Mouse (Mus musculus) hindbrain, embryonic 13.5 days (tissue): Measurements from ENCODE around the gene Cadm2. TPM values are rescaled to one million over a fixed set of nuclear protein-coding genes. Genes with fewer than 3 reads are reported as not detected.

Source experiments
- ATAC-seq: fragments of 200-750 bp; cut with Nextera tagmentation; 2 replicates; pipeline ENCODE4 v1.8.0; 2017; ENCODE audit warnings: moderate TSS enrichment; ENCODE audit not compliant: low FRiP score
- H3K27ac ChIP-seq: fragments of 300-500 bp; sonication (generic); 2 replicates; pipeline ENCODE4 v1.5.1; 2015; ENCODE audit warnings: inconsistent platforms, mild to moderate bottlenecking, moderate library complexity
- H3K27me3 ChIP-seq: fragments of 300-500 bp; sonication (generic); 2 replicates; pipeline ENCODE4 v1.6.1; 2015; ENCODE audit warnings: mild to moderate bottlenecking, inconsistent platforms
- H3K36me3 ChIP-seq: fragments of 300-500 bp; sonication (generic); 2 replicates; pipeline ENCODE4 v1.6.1; 2015; ENCODE audit warnings: mild to moderate bottlenecking, inconsistent platforms
- H3K4me1 ChIP-seq: fragments of 300-500 bp; sonication (generic); replicated peaks from 2 replicates; pipeline ENCODE4 v1.6.1; 2015; ENCODE audit warnings: inconsistent platforms
- H3K4me2 ChIP-seq: fragments of 300-500 bp; sonication (generic); 2 replicates; pipeline ENCODE4 v1.6.1; 2015; ENCODE audit warnings: inconsistent platforms, mild to moderate bottlenecking, moderate library complexity
- H3K4me3 ChIP-seq: fragments of 300-500 bp; sonication (generic); 2 replicates; pipeline ENCODE4 v1.5.1; 2015; ENCODE audit warnings: mild to moderate bottlenecking, inconsistent platforms
- H3K9ac ChIP-seq: fragments of 300-500 bp; sonication (generic); 2 replicates; pipeline ENCODE4 v1.6.1; 2015; ENCODE audit warnings: mild to moderate bottlenecking, inconsistent platforms
- H3K9me3 ChIP-seq: fragments of 300-500 bp; sonication (generic); 2 replicates; pipeline ENCODE4 v1.6.1; 2016; ENCODE audit warnings: inconsistent platforms
- WGBS: fragments of 180-500 bp; shearing (Covaris S2); methylation state at CpG from one replicate; pipeline ENCODE4 v1.1.7; 2015; 5-methylcytosine and 5-hydroxymethylcytosine counted together
- polyA plus RNA-seq: library from polyadenylated mRNA; unstranded; fragments of >200 nt; fragmentation: Nextera tagmentation; extraction: Ambion mirVana; gene quantifications from 2 replicates; pipeline ENCODE4 v1.2.1, GENCODE M21; 2015

The Cadm2 gene
- polyA plus RNA-seq, 1 experiment from 2014 or later: 31.4 TPM

DNA sequence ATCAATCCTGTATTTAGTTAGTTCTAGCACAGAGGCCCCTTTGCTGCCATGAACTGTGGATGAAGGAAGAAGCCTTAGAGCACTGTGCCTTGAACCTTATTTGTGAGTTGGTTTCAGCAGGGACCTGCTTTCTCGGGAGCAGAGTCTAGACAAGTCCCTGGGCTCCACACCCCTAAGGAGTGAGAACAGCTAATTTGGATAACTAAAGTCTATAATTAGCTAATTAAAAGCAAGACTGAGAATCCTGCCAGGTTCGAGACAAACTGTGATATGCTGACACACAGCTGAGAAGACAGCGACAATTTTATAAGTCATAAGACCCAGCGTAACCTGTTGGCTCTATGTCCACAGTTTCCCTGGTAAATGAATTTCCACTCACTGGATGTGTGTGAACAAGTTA is 184.4 kb downstream of the Cadm2 start:
- no peak for ATAC-seq
- H3K9me3 ChIP-seq: no peaks in the 10 kb centered on the region
- no peak overlapping the region for H3K4me2 ChIP-seq
- H3K27ac ChIP-seq: no peak overlapping the region
- WGBS: 82% methylated on average over 4 of the region's 4 CpGs
- no peak overlapping the region for H3K9ac ChIP-seq
- H3K4me3 ChIP-seq: no peak overlapping the region
- no peaks in the 10 kb centered on the region for H3K4me1 ChIP-seq
- H3K36me3 ChIP-seq: no peaks in the 10 kb centered on the region
- no peaks in the 10 kb centered on the region for H3K27me3 ChIP-seq

DNA sequence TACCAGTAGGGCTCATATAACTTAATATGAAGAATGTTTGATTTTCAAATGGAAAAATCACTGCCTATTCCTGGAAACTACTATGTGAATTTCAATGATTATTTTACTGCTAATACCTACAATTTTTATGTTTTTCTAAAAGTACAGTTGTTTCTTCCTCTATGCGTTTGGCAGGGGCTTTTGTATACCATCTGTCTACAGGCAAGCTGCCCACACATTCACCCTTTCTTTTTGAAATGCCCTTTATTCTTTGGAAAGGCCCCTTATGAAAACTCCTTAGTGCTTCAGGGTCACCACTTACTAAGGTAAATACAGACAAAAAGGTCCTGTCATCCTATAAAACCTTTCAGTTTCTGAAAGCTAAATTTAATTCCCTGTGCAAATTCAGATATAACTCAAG is 195.3 kb downstream of the Cadm2 start:
- Histone ChIP-seq H3K4me1 (no peaks in the 10 kb centered on the region), H3K27me3 (no peaks in the 10 kb centered on the region), H3K9me3 (no peaks in the 10 kb centered on the region), H3K27ac (no peak overlapping the region), H3K9ac (no peak overlapping the region), H3K4me3 (no peak overlapping the region), H3K36me3 (no peaks in the 10 kb centered on the region), H3K4me2 (no peak overlapping the region)
- 61% methylated on average over 1 of the region's 1 CpGs for WGBS
- ATAC-seq: no peak

DNA sequence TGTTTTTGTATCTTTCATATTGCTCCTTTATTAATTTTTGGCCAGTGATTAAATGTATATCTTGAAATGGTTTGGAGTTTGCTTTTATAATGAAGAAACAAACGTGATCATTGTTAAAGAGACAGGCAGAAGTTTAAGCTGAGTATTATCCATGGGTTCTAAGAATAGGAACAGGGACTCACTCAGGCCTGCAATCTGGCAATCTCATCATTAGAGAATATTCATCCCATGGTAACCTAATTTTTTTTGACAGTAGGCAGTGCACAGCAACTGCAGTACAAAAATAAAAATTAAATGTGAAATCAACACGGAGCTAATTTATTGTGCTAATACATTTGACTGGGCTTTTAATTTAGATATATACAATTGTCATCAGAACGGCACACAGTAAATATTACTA is 209.8 kb downstream of the Cadm2 start:
- Histone ChIP-seq H3K4me2 (no peak overlapping the region), H3K9ac (no peak overlapping the region), H3K4me1 (no peaks in the 10 kb centered on the region), H3K36me3 (no peaks in the 10 kb centered on the region), H3K27me3 (no peaks in the 10 kb centered on the region), H3K4me3 (no peak overlapping the region), H3K9me3 (no peaks in the 10 kb centered on the region), H3K27ac (no peak overlapping the region)
- WGBS: 73% methylated on average over 3 of the region's 3 CpGs
- no peak for ATAC-seq

DNA sequence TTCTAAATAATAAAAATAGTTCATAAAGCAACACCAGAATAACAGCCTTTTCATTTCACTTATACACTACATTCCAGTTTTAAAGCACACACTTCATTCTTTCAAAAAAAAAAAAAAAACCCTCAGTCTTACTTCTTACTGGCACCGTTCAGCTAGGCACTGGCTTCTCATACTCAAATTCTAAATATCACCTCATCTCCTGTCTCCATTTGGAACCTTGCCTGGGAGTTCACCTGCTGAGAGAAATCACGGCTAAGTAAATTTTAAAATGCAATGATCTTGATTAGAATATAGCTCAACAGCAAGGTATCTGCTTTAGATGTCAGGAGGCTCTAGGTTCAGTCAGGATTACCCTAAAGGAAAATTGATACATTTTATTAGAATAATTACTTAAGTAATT is 210.2 kb downstream of the Cadm2 start:
- H3K4me3 ChIP-seq: no peak overlapping the region
- no peaks in the 10 kb centered on the region for H3K36me3 ChIP-seq
- H3K9me3 ChIP-seq: no peaks in the 10 kb centered on the region
- no peak overlapping the region for H3K9ac ChIP-seq
- H3K4me2 ChIP-seq: no peak overlapping the region
- no peak overlapping the region for H3K27ac ChIP-seq
- H3K27me3 ChIP-seq: no peaks in the 10 kb centered on the region
- no peak for ATAC-seq
- WGBS: 61% methylated on average over 2 of the region's 2 CpGs
- H3K4me1 ChIP-seq: no peaks in the 10 kb centered on the region

DNA sequence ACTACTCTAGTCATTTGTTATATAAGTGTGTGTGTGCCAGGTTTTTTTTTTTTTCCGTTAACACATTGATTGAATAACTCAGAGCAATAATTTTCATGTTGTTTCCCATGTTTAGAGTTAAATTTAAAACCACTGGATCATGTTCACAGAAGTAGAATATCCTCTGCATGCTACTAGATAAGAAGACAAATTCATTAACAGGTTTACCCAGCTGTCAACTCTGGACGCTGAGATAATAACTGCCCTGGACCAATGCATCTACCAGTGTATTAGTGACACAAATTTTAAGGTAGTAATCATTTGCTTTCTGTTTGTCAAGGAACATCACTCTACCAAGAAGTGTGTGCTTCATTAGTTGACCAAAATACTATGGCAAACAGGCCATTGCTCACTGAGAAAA is 253.0 kb downstream of the Cadm2 start:
- H3K4me1 ChIP-seq: no peaks in the 10 kb centered on the region
- 88% methylated on average over 2 of the region's 2 CpGs for WGBS

DNA sequence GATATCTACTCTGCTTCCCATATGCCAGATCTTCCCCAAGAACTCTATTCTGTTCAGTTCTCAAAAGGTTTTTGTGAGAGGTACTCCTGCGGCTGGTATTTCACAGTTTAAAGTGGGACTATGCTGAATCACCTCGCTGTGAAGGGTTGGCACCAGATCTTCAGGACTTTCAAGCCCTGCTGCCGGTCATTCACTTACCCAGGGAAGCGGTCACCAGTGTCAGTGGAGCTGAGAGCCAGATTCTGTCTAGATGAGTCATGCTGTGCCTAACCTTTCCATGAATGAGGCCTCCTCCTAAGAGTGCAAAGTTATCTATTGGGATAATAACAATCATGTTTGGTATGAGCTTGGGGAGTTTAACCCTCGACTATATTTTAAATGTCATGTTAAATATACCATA is 272.7 kb downstream of the Cadm2 start:
- Histone ChIP-seq H3K4me2 (no peak overlapping the region), H3K9ac (no peak overlapping the region), H3K27ac (no peak overlapping the region), H3K9me3 (no peaks in the 10 kb centered on the region), H3K27me3 (no peaks in the 10 kb centered on the region), H3K36me3 (no peaks in the 10 kb centered on the region), H3K4me1 (no peaks in the 10 kb centered on the region), H3K4me3 (no peak overlapping the region)
- no peak for ATAC-seq
- WGBS: 88% methylated on average over 5 of the region's 5 CpGs

More for the DNA sequence above, 253.0 kb downstream of the Cadm2 start:
- Histone ChIP-seq H3K9ac (no peak overlapping the region), H3K27me3 (no peaks in the 10 kb centered on the region), H3K27ac (no peak overlapping the region), H3K9me3 (no peaks in the 10 kb centered on the region), H3K4me3 (no peak overlapping the region), H3K36me3 (no peaks in the 10 kb centered on the region), H3K4me2 (no peak overlapping the region)
- no peak for ATAC-seq

DNA sequence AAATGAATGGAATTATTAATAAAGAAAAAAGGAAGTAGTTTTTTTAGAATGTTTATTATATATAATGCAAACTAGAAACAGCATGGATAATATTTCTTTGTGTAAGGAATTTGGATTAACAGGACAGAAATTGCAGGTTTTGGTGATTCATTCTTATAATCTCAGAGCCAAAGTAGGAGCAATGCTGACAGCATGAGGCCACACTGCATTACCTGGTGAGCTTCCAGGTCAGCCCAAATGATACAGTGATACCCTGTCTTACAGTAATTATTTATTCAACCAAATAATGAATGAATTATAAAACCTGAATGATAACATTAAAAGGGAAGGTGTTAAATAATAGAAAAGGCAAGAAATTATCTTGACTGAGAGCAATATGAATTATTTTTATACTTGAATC is 273.1 kb downstream of the Cadm2 start:
- H3K27ac ChIP-seq: no peak overlapping the region
- no peaks in the 10 kb centered on the region for H3K27me3 ChIP-seq
- H3K4me1 ChIP-seq: no peaks in the 10 kb centered on the region
- H3K9ac ChIP-seq: no peak overlapping the region
- H3K9me3 ChIP-seq: no peaks in the 10 kb centered on the region
- no peak for ATAC-seq
- H3K4me2 ChIP-seq: no peak overlapping the region
- no peak overlapping the region for H3K4me3 ChIP-seq
- no peaks in the 10 kb centered on the region for H3K36me3 ChIP-seq

DNA sequence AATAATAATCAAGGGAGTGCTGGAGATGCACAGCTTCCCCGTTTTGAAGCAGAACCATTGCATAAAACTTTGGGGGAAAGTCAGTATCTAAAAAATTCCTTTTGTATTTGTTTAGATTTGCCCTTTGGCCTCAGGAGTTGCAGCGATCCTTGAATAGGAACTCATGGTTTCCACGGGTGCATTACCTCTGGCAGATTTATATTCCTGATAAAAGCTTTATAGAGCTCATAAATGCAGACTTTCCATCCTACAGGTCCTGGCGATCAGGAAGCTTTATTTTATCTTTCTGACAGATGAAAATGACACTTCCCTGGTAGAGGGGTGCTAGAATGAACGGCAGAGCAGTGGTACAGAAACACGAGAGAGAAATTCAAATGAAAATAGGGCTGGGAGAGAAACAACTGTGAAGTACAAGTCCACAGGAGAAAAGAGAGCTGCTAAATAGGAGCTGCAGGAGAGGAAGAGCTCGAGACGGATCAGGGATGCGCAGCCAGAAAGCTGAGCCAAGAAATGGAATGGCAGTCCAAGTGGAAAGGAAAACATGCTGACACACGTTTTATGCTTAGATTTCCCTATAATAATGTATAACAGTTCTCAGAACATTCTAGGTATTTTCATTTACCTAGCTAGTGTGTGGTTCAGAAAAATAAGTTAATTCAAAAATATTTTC is 274.0 kb downstream of the Cadm2 start:
- H3K27me3 ChIP-seq: no peaks in the 10 kb centered on the region
- no peak overlapping the region for H3K4me3 ChIP-seq
- no peaks in the 10 kb centered on the region for H3K36me3 ChIP-seq
- H3K4me2 ChIP-seq: no peak overlapping the region
- no peak overlapping the region for H3K9ac ChIP-seq
- no peak for ATAC-seq
- H3K9me3 ChIP-seq: no peaks in the 10 kb centered on the region
- peak overlapping the region; percentile 30; the same call in 1 of the 2 replicates for H3K27ac ChIP-seq
- no peaks in the 10 kb centered on the region for H3K4me1 ChIP-seq
- WGBS: 63% methylated on average over 10 of the region's 10 CpGs

DNA sequence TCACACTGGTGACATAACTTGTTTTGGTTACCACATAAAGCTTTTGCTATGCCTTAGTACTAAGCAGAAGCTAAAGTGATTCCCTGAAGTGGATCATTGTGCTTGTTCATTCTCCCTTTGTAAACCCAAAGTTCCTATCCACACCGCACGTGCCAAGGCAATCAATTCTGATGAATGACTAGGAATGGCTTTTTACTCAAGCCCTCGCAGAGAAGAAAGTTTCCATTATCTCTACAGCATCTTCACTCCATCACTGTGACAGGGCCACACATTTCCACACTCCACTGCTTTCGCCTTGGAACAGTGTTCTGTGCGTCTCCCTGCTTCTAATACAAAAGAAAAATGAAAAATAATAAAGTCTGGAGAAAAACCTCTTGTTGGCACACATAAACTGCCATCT is 276.5 kb downstream of the Cadm2 start:
- Histone ChIP-seq H3K4me3 (no peak overlapping the region), H3K4me2 (no peak overlapping the region), H3K27me3 (no peaks in the 10 kb centered on the region), H3K4me1 (no peaks in the 10 kb centered on the region), H3K27ac (no peak overlapping the region), H3K9me3 (no peaks in the 10 kb centered on the region), H3K36me3 (no peaks in the 10 kb centered on the region), H3K9ac (no peak overlapping the region)
- ATAC-seq: no peak
- 14% methylated on average over 5 of the region's 5 CpGs for WGBS

DNA sequence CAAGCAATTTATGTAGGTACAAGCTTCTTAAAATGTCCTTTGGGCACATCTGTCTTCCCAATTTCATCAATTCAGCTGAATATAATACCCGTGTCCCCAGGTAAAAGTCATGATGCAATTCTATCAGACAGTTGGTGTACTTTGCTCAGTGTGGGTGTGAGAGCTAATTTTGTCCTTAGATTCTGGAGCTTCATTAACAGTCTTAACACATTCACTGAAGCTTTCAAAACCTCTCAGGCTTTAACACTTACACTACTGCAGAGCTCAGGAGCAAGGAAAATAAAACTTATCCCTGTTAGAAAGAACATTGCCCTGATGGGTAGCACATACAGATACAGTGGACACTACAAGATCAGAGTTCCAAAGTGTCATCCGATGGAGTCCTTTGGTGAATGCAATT is 309.7 kb downstream of the Cadm2 start:
- H3K9ac ChIP-seq: no peak overlapping the region
- H3K4me3 ChIP-seq: no peak overlapping the region
- H3K27ac ChIP-seq: no peak overlapping the region
- ATAC-seq: no peak
- H3K9me3 ChIP-seq: no peaks in the 10 kb centered on the region
- H3K36me3 ChIP-seq: no peaks in the 10 kb centered on the region
- WGBS: 75% methylated on average over 2 of the region's 2 CpGs
- H3K4me1 ChIP-seq: no peaks in the 10 kb centered on the region
- H3K27me3 ChIP-seq: no peaks in the 10 kb centered on the region
- no peak overlapping the region for H3K4me2 ChIP-seq

DNA sequence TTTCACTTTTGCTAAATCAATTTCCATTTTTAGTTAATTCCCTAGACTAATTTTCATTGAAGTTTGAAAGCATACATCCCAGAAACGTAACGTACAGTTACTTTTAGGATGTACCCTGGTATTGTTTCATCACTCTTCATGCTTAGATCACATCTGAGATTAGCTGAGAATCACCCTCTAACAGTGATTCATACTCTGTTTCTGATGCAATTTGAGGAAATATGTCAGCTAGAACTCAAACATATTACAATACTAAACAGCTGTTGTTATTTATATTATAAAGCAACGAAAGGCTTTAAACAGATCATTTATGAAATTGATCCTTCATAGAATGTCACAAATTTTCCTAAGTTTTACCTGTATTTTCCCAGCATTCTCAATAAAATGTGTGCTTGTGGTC is 336.0 kb downstream of the Cadm2 start:
- H3K27ac ChIP-seq: no peak overlapping the region
- no peaks in the 10 kb centered on the region for H3K4me1 ChIP-seq
- H3K4me3 ChIP-seq: no peak overlapping the region
- H3K4me2 ChIP-seq: no peak overlapping the region
- ATAC-seq: no peak
- H3K9ac ChIP-seq: no peak overlapping the region
- H3K36me3 ChIP-seq: no peaks in the 10 kb centered on the region
- 94% methylated on average over 3 of the region's 3 CpGs for WGBS
- H3K27me3 ChIP-seq: no peaks in the 10 kb centered on the region
- H3K9me3 ChIP-seq: no peaks in the 10 kb centered on the region

DNA sequence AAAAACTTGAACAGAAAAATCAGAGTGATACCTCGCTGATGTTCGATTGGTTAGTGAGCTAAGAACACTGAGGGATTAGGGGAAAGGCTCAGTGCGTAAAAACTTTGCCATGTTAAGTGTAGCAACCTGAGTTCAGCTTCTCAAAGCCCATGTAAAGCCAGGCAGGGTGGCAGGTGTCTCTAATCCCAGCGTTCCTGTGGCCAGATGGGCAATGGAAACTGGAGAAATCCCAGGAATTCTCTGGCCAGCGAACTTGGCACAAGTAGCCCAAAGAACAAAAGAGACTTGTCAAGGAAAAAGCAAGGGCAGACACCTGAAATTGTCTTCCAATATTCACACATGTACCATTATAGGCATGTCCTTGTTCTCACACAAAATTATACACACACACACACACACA is 377.1 kb downstream of the Cadm2 start:
- Histone ChIP-seq H3K4me3 (no peak overlapping the region), H3K27ac (no peak overlapping the region), H3K9ac (no peak overlapping the region), H3K27me3 (no peaks in the 10 kb centered on the region), H3K36me3 (no peaks in the 10 kb centered on the region), H3K9me3 (no peaks in the 10 kb centered on the region), H3K4me2 (no peak overlapping the region), H3K4me1 (no peaks in the 10 kb centered on the region)
- ATAC-seq: no peak
- WGBS: 83% methylated on average over 5 of the region's 5 CpGs

DNA sequence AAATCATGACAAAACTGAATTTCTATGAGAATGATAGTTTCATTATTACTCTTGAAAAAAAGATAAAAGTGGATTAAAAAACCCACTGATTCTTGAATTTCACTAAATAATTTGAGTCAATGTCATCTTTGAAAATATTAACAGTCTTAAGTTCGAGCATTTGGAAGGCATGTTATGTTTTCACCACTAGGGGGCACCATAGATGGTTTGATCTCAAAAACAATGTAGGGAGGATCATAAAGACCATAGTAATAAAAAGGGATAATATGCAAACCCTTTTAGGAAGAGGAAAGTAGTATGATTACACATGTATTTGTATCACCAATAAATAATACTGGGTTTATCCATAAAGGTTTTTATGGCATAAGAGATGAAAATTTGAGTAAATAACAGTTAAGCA is 385.8 kb downstream of the Cadm2 start:
- no peak for ATAC-seq

More for the DNA sequence above, 385.8 kb downstream of the Cadm2 start:
- no peak overlapping the region for H3K27ac ChIP-seq
- no peak overlapping the region for H3K4me3 ChIP-seq
- H3K27me3 ChIP-seq: no peaks in the 10 kb centered on the region
- 13% methylated on average over 1 of the region's 1 CpGs for WGBS
- no peak overlapping the region for H3K9ac ChIP-seq
- H3K4me1 ChIP-seq: no peaks in the 10 kb centered on the region
- H3K4me2 ChIP-seq: no peak overlapping the region
- H3K36me3 ChIP-seq: no peaks in the 10 kb centered on the region
- no peaks in the 10 kb centered on the region for H3K9me3 ChIP-seq
